Mouse (Mus musculus) hindbrain, embryonic 16.5 days (tissue): ENCODE results near the gene Dgkg. TPM values are rescaled to one million over a fixed set of nuclear protein-coding genes. Genes with fewer than 3 reads are reported as not detected.

ENCODE experiments used
- ATAC-seq: fragments of 200-750 bp; cut with Nextera tagmentation; 2 replicates; pipeline ENCODE4 v1.8.0; 2017; ENCODE audit warnings: moderate TSS enrichment, moderate library complexity
- H3K27ac ChIP-seq: fragments of 300-500 bp; sonication (generic); 2 replicates; pipeline ENCODE4 v1.5.1; 2014; ENCODE audit warnings: low read depth, mild to moderate bottlenecking, control low read depth, low read length, moderate library complexity
- H3K27me3 ChIP-seq: fragments of 300-500 bp; sonication (generic); replicated peaks from 2 replicates; pipeline ENCODE4 v1.6.1; 2014; ENCODE audit warnings: low read length; ENCODE audit not compliant: control insufficient read depth, insufficient read depth
- H3K36me3 ChIP-seq: fragments of 300-500 bp; sonication (generic); 2 replicates; pipeline ENCODE4 v1.6.1; 2014; ENCODE audit warnings: mild to moderate bottlenecking, low read length, moderate library complexity, mixed read lengths; ENCODE audit not compliant: control insufficient read depth, insufficient read depth
- H3K4me1 ChIP-seq: fragments of 300-500 bp; sonication (generic); 2 replicates; pipeline ENCODE4 v1.6.1; 2014; ENCODE audit warnings: low read depth, low read length; ENCODE audit not compliant: control insufficient read depth, insufficient read depth
- H3K4me2 ChIP-seq: fragments of 300-500 bp; sonication (generic); 2 replicates; pipeline ENCODE4 v1.6.1; 2014; ENCODE audit warnings: mild to moderate bottlenecking, low read length, control low read depth, moderate library complexity
- H3K4me3 ChIP-seq: fragments of 300-500 bp; sonication (generic); 2 replicates; pipeline ENCODE4 v1.5.1; 2014; ENCODE audit warnings: mild to moderate bottlenecking, low read length, control low read depth, moderate library complexity
- H3K9ac ChIP-seq: fragments of 300-500 bp; sonication (generic); 2 replicates; pipeline ENCODE4 v1.6.1; 2014; ENCODE audit warnings: low read depth, mild to moderate bottlenecking, control low read depth, low read length, moderate library complexity
- H3K9me3 ChIP-seq: fragments of 300-500 bp; sonication (generic); 2 replicates; pipeline ENCODE4 v1.6.1; 2014; ENCODE audit warnings: mild to moderate bottlenecking, low read length, moderate library complexity; ENCODE audit not compliant: control insufficient read depth
- WGBS: fragments of 180-500 bp; shearing (Covaris S2); extraction: QIAGEN DNeasy Blood & Tissue Kit; methylation state at CpG from one replicate; pipeline ENCODE4 v1.1.7; 2014; 5-methylcytosine and 5-hydroxymethylcytosine counted together
- polyA plus RNA-seq: library from polyadenylated mRNA; unstranded; fragments of >200 nt; fragmentation: Nextera tagmentation; extraction: Ambion mirVana; gene quantifications from 2 replicates; pipeline ENCODE4 v1.2.1, GENCODE M21; 2015

Dgkg gene
- polyA plus RNA-seq, 1 experiment from 2014 or later, result 6.9 TPM

DNA sequence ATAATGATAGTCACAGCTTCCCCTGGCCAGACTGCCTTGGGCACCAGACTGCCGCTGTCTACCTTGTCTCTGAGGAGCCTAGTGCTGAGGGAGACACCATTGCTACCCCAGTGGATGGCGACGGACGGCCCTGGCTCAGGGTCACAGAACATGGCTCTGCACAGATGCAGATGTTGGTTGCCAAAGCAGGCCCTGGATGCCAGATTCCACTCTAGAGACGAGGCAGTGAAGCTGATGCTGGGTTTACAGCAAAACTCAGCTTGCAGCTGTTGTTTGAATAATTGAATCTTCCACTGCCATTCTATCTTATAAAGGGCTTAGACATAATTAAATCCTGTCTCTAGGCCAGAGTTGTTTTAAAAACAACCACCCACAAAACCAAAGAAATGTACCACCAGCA is 153.0 kb downstream of the Dgkg start:
- Histone ChIP-seq H3K4me3 (no peak overlapping the region), H3K9me3 (no peaks in the 10 kb centered on the region), H3K9ac (no peak overlapping the region), H3K4me2 (no peak overlapping the region), H3K4me1 (no peaks in the 10 kb centered on the region), H3K27me3 (no peaks in the 10 kb centered on the region), H3K36me3 (no peaks in the 10 kb centered on the region), H3K27ac (no peak overlapping the region)
- no peak for ATAC-seq
- 70% methylated on average over 5 of the region's 5 CpGs for WGBS

- no peak for ATAC-seq
- Histone ChIP-seq H3K27ac (no peak overlapping the region), H3K36me3 (no peaks in the 10 kb centered on the region), H3K4me2 (no peak overlapping the region), H3K27me3 (no peaks in the 10 kb centered on the region), H3K4me3 (no peak overlapping the region), H3K9me3 (no peaks in the 10 kb centered on the region), H3K4me1 (no peaks in the 10 kb centered on the region), H3K9ac (no peak overlapping the region)
- WGBS, result 87% methylated on average over 4 of the region's 4 CpGs
These were observed 153.6 kb downstream of the Dgkg start for GRCm38 (mm10) chr16:22503467-22503866.

DNA sequence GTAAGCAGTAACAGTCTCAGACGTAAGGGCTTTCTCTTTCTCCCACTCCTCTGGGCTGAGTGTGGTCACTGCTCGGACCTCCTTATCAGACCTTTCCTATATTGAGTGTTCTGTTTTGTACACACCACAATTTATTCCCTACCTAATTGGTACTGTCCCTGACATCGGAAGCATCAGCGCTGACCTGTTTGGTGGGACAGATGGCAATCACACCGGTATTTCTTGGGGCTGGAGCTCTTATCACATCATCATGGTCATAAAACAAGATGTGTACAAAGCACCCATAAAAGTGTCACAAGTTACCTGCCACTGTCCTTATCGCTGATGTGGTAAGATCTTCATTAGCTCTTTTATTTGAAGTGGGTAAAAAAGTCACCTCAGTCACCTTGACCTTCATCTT is 155.2 kb downstream of the Dgkg start:
- no peak for ATAC-seq
- Histone ChIP-seq H3K4me2 (no peak overlapping the region), H3K4me1 (no peaks in the 10 kb centered on the region), H3K27me3 (no peaks in the 10 kb centered on the region), H3K9me3 (no peaks in the 10 kb centered on the region), H3K36me3 (no peaks in the 10 kb centered on the region), H3K4me3 (no peak overlapping the region), H3K27ac (no peak overlapping the region), H3K9ac (no peak overlapping the region)
- WGBS, result 92% methylated on average over 6 of the region's 6 CpGs

DNA sequence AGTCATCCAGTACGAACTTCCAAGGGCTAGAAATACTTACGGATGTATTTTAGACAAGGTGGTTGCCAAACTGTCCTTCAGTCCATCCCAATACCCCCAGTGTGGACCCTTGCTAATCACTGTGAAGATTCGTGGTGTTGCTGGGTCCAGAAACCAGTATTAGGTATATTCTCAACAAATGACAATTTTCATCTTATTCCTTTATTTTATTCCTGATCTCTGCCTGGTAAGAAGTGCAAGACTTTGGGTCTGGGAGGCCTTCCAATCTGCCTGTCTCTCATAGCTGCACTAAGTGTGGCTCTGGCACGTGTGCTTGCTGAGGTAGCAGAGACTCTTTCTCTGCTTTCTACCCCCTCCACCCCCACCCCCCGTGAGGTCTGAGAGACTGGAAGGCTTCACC is 156.5 kb downstream of the Dgkg start:
- Histone ChIP-seq H3K4me2 (no peak overlapping the region), H3K36me3 (no peaks in the 10 kb centered on the region), H3K27me3 (no peaks in the 10 kb centered on the region), H3K9ac (no peak overlapping the region), H3K9me3 (no peaks in the 10 kb centered on the region), H3K27ac (no peak overlapping the region), H3K4me1 (no peaks in the 10 kb centered on the region), H3K4me3 (no peak overlapping the region)
- WGBS, result 82% methylated on average over 5 of the region's 5 CpGs
- ATAC-seq, result no peak

DNA sequence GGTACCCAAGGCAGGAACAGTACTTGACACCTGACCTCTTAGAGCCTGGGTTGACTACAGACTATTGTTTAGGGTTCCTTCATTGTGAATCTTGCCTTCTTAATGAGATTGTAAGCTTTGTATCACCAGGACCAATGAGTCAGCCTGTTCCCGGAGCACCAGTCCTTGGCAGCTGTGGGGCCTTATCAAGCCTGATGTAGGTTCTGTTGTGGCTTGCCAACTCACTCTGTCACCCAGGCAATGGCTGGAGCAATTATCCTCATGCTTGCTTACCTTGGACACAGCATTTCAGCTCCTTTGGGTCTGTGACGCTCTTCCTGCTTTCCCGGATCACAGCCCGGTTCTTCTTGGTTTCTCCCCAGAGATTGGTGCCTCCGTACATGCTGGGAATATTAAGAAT is 157.1 kb downstream of the Dgkg start:
- no peak for ATAC-seq
- Histone ChIP-seq H3K9me3 (no peaks in the 10 kb centered on the region), H3K4me2 (no peak overlapping the region), H3K9ac (no peak overlapping the region), H3K4me1 (no peaks in the 10 kb centered on the region), H3K27me3 (no peaks in the 10 kb centered on the region), H3K27ac (no peak overlapping the region), H3K4me3 (no peak overlapping the region), H3K36me3 (no peaks in the 10 kb centered on the region)
- WGBS, result 89% methylated on average over 5 of the region's 5 CpGs

DNA sequence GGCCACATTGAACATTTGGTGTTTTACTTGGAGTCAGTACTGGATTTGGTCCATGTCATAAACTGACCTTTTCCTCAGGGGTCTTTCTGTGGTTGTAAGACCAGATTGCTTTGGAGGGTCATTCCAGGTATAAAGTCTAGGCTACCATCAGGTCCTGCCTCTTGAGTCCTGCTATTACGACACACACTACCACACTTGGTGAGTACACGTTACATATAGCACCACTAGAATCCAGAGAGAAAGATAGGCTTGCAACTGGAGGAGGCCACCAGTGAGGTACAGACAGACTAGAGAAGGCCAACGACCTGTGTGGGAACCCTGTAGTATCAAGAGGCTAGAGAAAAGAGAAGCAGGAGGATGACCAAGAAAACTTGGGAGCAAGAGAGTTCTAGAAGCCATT is 157.6 kb downstream of the Dgkg start:
- no peaks in the 10 kb centered on the region for H3K27me3 ChIP-seq
- WGBS, result 84% methylated on average over 3 of the region's 3 CpGs
- H3K36me3 ChIP-seq, result no peaks in the 10 kb centered on the region
- no peak for ATAC-seq
- no peak overlapping the region for H3K4me2 ChIP-seq
- no peak overlapping the region for H3K9ac ChIP-seq
- no peaks in the 10 kb centered on the region for H3K4me1 ChIP-seq
- H3K4me3 ChIP-seq, result no peak overlapping the region
- H3K9me3 ChIP-seq, result no peaks in the 10 kb centered on the region
- no peak overlapping the region for H3K27ac ChIP-seq

DNA sequence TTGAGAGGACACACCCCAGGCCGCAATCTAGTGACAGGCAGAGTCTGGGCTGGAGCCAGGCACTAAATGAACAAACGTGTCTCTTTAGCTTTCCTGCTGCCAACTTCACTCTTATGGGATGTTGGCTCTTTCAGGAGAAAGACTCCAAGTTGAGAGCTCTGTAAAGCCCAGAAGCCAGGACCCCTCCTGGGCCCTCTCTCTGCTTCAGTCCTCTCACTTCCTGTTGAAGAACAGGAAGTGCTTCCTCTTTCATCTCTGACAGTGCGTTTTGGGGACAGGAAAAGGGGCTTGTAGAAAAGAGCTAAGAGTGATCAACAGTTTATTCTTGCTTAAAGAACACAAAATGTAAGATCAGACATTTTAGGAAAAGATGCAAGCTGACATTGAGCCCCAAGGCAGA is 159.0 kb downstream of the Dgkg start:
- WGBS, result 71% methylated on average over 3 of the region's 3 CpGs
- no peak for ATAC-seq
- H3K9ac ChIP-seq, result no peak overlapping the region

DNA sequence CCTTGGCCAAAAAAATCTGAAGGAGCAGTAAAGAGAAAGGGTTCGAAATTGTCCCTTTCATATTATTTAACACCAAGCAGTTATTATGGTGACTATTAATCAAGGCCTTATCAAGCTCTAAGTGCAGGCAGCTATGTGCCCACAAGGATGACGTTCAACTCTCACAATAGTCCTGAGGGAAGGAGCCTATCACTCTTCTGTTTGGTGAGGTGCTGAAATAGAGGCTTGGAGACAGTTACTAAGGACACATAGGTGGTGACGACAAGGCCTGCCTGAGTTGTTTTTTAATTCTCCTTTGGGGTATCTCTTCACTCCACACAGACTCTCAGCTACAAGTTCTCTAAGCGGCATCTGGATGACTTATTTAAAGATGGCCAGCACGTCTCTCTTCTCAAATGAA is 161.8 kb downstream of the Dgkg start:
- no peak overlapping the region for H3K4me2 ChIP-seq
- WGBS, result 75% methylated on average over 5 of the region's 5 CpGs
- H3K4me3 ChIP-seq, result no peak overlapping the region

More for the DNA sequence above, 159.0 kb downstream of the Dgkg start:
- no peak overlapping the region for H3K27ac ChIP-seq
- H3K9me3 ChIP-seq, result no peaks in the 10 kb centered on the region
- H3K27me3 ChIP-seq, result no peaks in the 10 kb centered on the region
- no peak overlapping the region for H3K4me2 ChIP-seq
- no peaks in the 10 kb centered on the region; the same call in 1 of the 2 replicates for H3K4me1 ChIP-seq
- H3K36me3 ChIP-seq, result no peaks in the 10 kb centered on the region
- no peak overlapping the region for H3K4me3 ChIP-seq

DNA sequence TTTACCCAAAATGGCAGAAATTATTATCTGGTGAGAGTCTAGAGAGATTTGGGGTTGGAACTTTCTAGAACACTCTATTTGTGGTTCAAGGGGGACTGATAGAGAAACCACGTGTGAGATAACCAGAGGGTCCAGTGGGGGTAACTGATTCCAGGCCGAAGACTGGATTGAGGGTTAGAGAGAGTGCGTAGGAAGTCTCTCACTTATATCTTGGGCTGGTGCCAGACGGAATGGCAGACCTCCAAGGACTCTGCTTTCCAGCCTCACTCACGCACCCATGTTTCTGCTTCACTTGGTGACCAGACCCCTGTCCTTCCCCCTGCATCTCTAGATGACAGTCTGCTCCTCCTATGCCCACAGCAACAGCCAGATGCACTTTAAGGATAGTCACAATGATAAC is 162.2 kb downstream of the Dgkg start:
- no peak for ATAC-seq
- no peak overlapping the region for H3K4me2 ChIP-seq
- 68% methylated on average over 5 of the region's 5 CpGs for WGBS
- H3K27me3 ChIP-seq, result no peaks in the 10 kb centered on the region
- no peaks in the 10 kb centered on the region for H3K9me3 ChIP-seq
- no peaks in the 10 kb centered on the region; the same call in 1 of the 2 replicates for H3K4me1 ChIP-seq
- H3K4me3 ChIP-seq, result no peak overlapping the region
- no peak overlapping the region for H3K27ac ChIP-seq
- no peak overlapping the region for H3K9ac ChIP-seq
- no peaks in the 10 kb centered on the region for H3K36me3 ChIP-seq

More for the DNA sequence above, 161.8 kb downstream of the Dgkg start:
- Histone ChIP-seq H3K9me3 (no peaks in the 10 kb centered on the region), H3K36me3 (no peaks in the 10 kb centered on the region), H3K27me3 (no peaks in the 10 kb centered on the region), H3K27ac (no peak overlapping the region), H3K4me1 (no peaks in the 10 kb centered on the region; the same call in 1 of the 2 replicates), H3K9ac (no peak overlapping the region)
- no peak for ATAC-seq

- Histone ChIP-seq H3K4me2 (no peak overlapping the region), H3K4me1 (no peaks in the 10 kb centered on the region; the same call in 1 of the 2 replicates), H3K4me3 (no peak overlapping the region), H3K27me3 (no peaks in the 10 kb centered on the region), H3K9ac (no peak overlapping the region), H3K27ac (no peak overlapping the region), H3K36me3 (no peaks in the 10 kb centered on the region), H3K9me3 (no peaks in the 10 kb centered on the region)
- no peak for ATAC-seq
- WGBS, result 63% methylated on average over 4 of the region's 4 CpGs
These were observed 163.6 kb downstream of the Dgkg start for GRCm38 (mm10) chr16:22493396-22493795.
